Mouse (Mus musculus) forebrain, postnatal 0 days (tissue): Measurements from ENCODE around the gene Palm2. TPM values are rescaled to one million over a fixed set of nuclear protein-coding genes. Genes with fewer than 3 reads are reported as not detected.

Source experiments
- ATAC-seq: fragments of 200-750 bp; cut with Nextera tagmentation; 2 replicates; pipeline ENCODE4 v1.8.0; 2017; ENCODE audit warnings: mild to moderate bottlenecking, moderate library complexity
- DNase-seq: peaks from one replicate; pipeline ENCODE4 v3.0.0-alpha.2; 2015
- H3K27ac ChIP-seq: fragments of 300-500 bp; sonication (generic); 2 replicates; pipeline ENCODE4 v1.5.1; 2014; ENCODE audit warnings: low read depth, mild to moderate bottlenecking, antibody characterized with exemption, low read length, moderate library complexity, mixed read lengths
- H3K27me3 ChIP-seq: fragments of 300-500 bp; sonication (generic); 2 replicates; pipeline ENCODE4 v1.6.1; 2014; ENCODE audit warnings: mild to moderate bottlenecking, low read length, mixed read lengths; ENCODE audit not compliant: insufficient read depth
- H3K36me3 ChIP-seq: fragments of 300-500 bp; sonication (generic); 2 replicates; pipeline ENCODE4 v1.6.1; 2014; ENCODE audit warnings: mild to moderate bottlenecking, moderate library complexity; ENCODE audit not compliant: insufficient read depth
- H3K4me1 ChIP-seq: fragments of 300-500 bp; sonication (generic); 2 replicates; pipeline ENCODE4 v1.6.1; 2014; ENCODE audit warnings: antibody characterized with exemption; ENCODE audit not compliant: insufficient read depth
- H3K4me2 ChIP-seq: fragments of 300-500 bp; sonication (generic); 2 replicates; pipeline ENCODE4 v1.6.1; 2014; ENCODE audit warnings: low read depth, mild to moderate bottlenecking, moderate library complexity
- H3K4me3 ChIP-seq: fragments of 300-500 bp; sonication (generic); 2 replicates; pipeline ENCODE4 v1.5.1; 2014; ENCODE audit warnings: low read depth, low read length, mixed read lengths
- H3K9ac ChIP-seq: fragments of 300-500 bp; sonication (generic); 2 replicates; pipeline ENCODE4 v1.6.1; 2014; ENCODE audit warnings: mild to moderate bottlenecking
- H3K9me3 ChIP-seq: fragments of 300-500 bp; sonication (generic); 2 replicates; pipeline ENCODE4 v1.6.1; 2016; ENCODE audit warnings: low read length
- CTCF ChIP-seq: sonication (generic); IDR thresholded peaks from 2 replicates; pipeline ENCODE4 v1.5.1; 2016; ENCODE audit warnings: antibody characterized with exemption, control low read depth, low read depth
- WGBS: fragments of 180-500 bp; shearing (Covaris S2); extraction: QIAGEN DNeasy Blood & Tissue Kit; methylation state at CpG from one replicate; pipeline ENCODE4 v1.1.7; 2014; 5-methylcytosine and 5-hydroxymethylcytosine counted together
- polyA plus RNA-seq: library from polyadenylated mRNA; unstranded; fragments of >200 nt; fragmentation: Nextera tagmentation; extraction: Ambion mirVana; gene quantifications from 2 replicates; pipeline ENCODE4 v1.2.1, GENCODE M21; 2015
- total RNA-seq: library from RNA; depleted of rRNA; stranded (reverse); fragments of >200 nt; gene quantifications from 2 replicates; pipeline ENCODE4 v1.2.3, GENCODE M21; 2014

The Palm2 gene
- total and polyA plus RNA-seq, 2 experiments from 2014 or later = 16.9 to 21.1 TPM

GRCm38 (mm10) chr4:57723659-57724058, 289.6 kb downstream of the Palm2 start:
- Histone ChIP-seq H3K9ac (no peak overlapping the region), H3K36me3 (no peaks in the 10 kb centered on the region), H3K4me2 (no peak overlapping the region), H3K27me3 (no peaks in the 10 kb centered on the region), H3K9me3 (no peaks in the 10 kb centered on the region), H3K4me1 (no peaks in the 10 kb centered on the region), H3K27ac (no peak overlapping the region), H3K4me3 (no peak overlapping the region)
- 57% methylated on average over 2 of the region's 2 CpGs for WGBS
- TF ChIP-seq CTCF = peak; percentile 33
- DNase-seq (no peak), ATAC-seq (no peak)

GRCm38 (mm10) chr4:57725569-57725968, 291.5 kb downstream of the Palm2 start:
- H3K9me3 ChIP-seq = no peaks in the 10 kb centered on the region
- ATAC-seq = no peak
- no peaks in the 10 kb centered on the region for H3K36me3 ChIP-seq
- no peak for DNase-seq
- H3K9ac ChIP-seq = no peak overlapping the region
- H3K27me3 ChIP-seq = no peaks in the 10 kb centered on the region
- TF ChIP-seq CTCF = no peak
- no peak overlapping the region for H3K4me3 ChIP-seq
- no peaks in the 10 kb centered on the region for H3K4me1 ChIP-seq
- WGBS = 90% methylated on average over 1 of the region's 1 CpGs
- H3K4me2 ChIP-seq = no peak overlapping the region
- no peak overlapping the region for H3K27ac ChIP-seq

DNA sequence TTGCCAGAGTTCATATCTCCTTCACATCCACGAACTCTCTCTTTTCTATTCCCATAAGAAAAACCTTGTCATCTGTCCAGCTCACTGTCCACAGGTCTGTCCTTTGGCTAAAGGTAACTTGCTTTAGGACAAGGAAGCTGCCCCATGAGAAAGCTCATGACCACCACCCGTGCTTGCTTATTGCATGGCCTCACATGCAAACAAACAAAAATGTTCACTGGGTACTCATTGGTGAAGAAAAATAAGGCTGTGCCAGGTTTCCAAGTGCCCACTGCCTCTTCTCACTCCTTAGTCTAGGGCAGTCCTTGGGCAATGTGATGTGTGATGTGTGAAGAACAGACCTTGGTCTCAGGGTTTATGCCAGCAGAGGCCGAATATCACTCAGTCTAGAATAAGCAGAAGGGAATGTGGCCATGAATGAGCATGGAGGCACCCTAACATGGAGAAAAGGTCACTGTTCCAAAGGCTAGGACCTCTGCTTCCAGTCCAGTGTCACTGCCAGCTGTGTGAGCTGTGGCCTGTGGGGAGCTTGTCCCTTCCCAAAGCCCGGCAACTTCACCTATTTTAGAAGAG, 294.6 kb downstream of the Palm2 start:
- Histone ChIP-seq H3K9me3 (no peaks in the 10 kb centered on the region), H3K9ac (no peak overlapping the region), H3K4me1 (no peaks in the 10 kb centered on the region), H3K4me2 (no peak overlapping the region), H3K27me3 (no peaks in the 10 kb centered on the region), H3K27ac (no peak overlapping the region), H3K4me3 (no peak overlapping the region), H3K36me3 (no peaks in the 10 kb centered on the region)
- WGBS = 87% methylated on average over 4 of the region's 4 CpGs
- ATAC-seq (no peak), DNase-seq (no peak)
- no peak for TF ChIP-seq CTCF

DNA sequence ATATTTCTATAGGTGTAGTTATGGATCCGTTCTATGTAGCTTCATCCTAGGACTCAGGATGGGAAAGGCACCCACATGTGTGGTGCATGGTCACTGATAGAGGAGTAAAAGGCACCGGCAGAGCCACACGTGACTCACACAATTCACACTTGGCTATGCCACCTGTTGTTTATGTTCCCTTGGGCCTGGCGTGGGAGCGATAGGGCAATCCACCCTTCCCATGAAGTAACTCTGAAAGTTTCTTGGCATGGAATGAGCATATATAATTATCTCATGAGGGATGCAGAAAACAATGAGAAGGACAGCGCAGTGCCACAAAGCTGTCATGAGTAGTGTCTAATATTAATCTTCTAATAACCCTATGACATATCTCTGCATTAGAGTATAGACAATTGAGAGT, 296.0 kb downstream of the Palm2 start:
- no peak overlapping the region for H3K9ac ChIP-seq
- 77% methylated on average over 6 of the region's 6 CpGs for WGBS
- ATAC-seq (no peak), DNase-seq (no peak)
- H3K4me2 ChIP-seq = no peak overlapping the region
- no peak overlapping the region for H3K27ac ChIP-seq
- no peak for TF ChIP-seq CTCF
- no peaks in the 10 kb centered on the region for H3K4me1 ChIP-seq
- no peaks in the 10 kb centered on the region for H3K27me3 ChIP-seq
- no peaks in the 10 kb centered on the region for H3K36me3 ChIP-seq
- no peaks in the 10 kb centered on the region for H3K9me3 ChIP-seq
- H3K4me3 ChIP-seq = no peak overlapping the region

GRCm38 (mm10) chr4:57730801-57731598, 297.0 kb downstream of the Palm2 start:
- Histone ChIP-seq H3K9me3 (no peaks in the 10 kb centered on the region), H3K4me3 (no peak overlapping the region), H3K4me2 (no peak overlapping the region), H3K9ac (no peak overlapping the region), H3K27ac (no peak overlapping the region), H3K27me3 (no peaks in the 10 kb centered on the region), H3K4me1 (no peaks in the 10 kb centered on the region), H3K36me3 (no peaks in the 10 kb centered on the region)
- WGBS = 82% methylated on average over 11 of the region's 11 CpGs
- DNase-seq = no peak
- no peak for ATAC-seq
- no peak for TF ChIP-seq CTCF

GRCm38 (mm10) chr4:57732351-57732750, 298.3 kb downstream of the Palm2 start:
- no peak for TF ChIP-seq CTCF
- H3K27ac ChIP-seq = no peak overlapping the region
- WGBS = 87% methylated on average over 5 of the region's 5 CpGs
- no peaks in the 10 kb centered on the region for H3K4me1 ChIP-seq
- H3K4me2 ChIP-seq = no peak overlapping the region
- no peaks in the 10 kb centered on the region for H3K27me3 ChIP-seq
- H3K9me3 ChIP-seq = no peaks in the 10 kb centered on the region
- no peaks in the 10 kb centered on the region for H3K36me3 ChIP-seq
- DNase-seq (no peak), ATAC-seq (no peak)
- no peak overlapping the region for H3K9ac ChIP-seq
- H3K4me3 ChIP-seq = no peak overlapping the region

- H3K4me3 ChIP-seq = no peak overlapping the region
- no peaks in the 10 kb centered on the region for H3K36me3 ChIP-seq
- no peaks in the 10 kb centered on the region for H3K27me3 ChIP-seq
- no peaks in the 10 kb centered on the region for H3K9me3 ChIP-seq
- no peak overlapping the region for H3K4me2 ChIP-seq
- no peak overlapping the region for H3K9ac ChIP-seq
- ATAC-seq (no peak), DNase-seq (no peak)
- TF ChIP-seq CTCF = no peak
- no peak overlapping the region for H3K27ac ChIP-seq
- 73% methylated on average over 3 of the region's 3 CpGs for WGBS
- no peaks in the 10 kb centered on the region for H3K4me1 ChIP-seq
These were observed 299.4 kb downstream of the Palm2 start for GRCm38 (mm10) chr4:57733445-57733844.
